Mouse (Mus musculus): ENCODE results near the gene CN725425. TPM values are rescaled to one million over a fixed set of nuclear protein-coding genes. Genes with fewer than 3 reads are reported as not detected.

The CN725425 gene
- total RNA-seq, 2 experiments from 2014 or later, result not detected

Other genes with a start within 250 kb of the CN725425 start
- gene Kif21a, start 149.5 kb upstream of the CN725425 start, total RNA-seq (2021), result 10 to 100 TPM; 16.6 to 20.1 TPM
- 10 to 100 TPM; 14.4 to 29.5 TPM for gene Abcd2, start 7.7 kb upstream of the CN725425 start, total RNA-seq (2021)

All from adrenal gland, postnatal 36 days (tissue).